Mouse (Mus musculus): Measurements from ENCODE around the gene Rpl27. TPM values are rescaled to one million over a fixed set of nuclear protein-coding genes. Genes with fewer than 3 reads are reported as not detected.

The Rpl27 gene
- polyA plus RNA-seq (2014; fragmentation: Nextera tagmentation; extraction: Ambion mirVana), result 421 and 428 TPM in 2 replicates

GRCm38 (mm10) chr11:101442127-101442693 lies at the start of gene Rpl27:
TSS of gene Rpl27 (plus strand) at chr11:101442298.
- DNase-seq (peak; percentile 99), ATAC-seq (ENCODE audit: insufficient read depth) (peak; percentile 99)
- H3K4me2 ChIP-seq, result peak within 1 kb of the TSS; percentile 96
- peak; percentile 88 for TF ChIP-seq CTCF (IDR thresholded peaks at IDR 0.05; ENCODE audit: low read depth)
- under 1% methylated on average over 42 of the region's 42 CpGs for WGBS
- peak within 1 kb of the TSS; percentile 91 for H3K9ac ChIP-seq
- H3K27me3 ChIP-seq (ENCODE audit: insufficient read depth, low read length), result no peaks in the 10 kb centered on the region
- H3K27ac ChIP-seq (ENCODE audit: low read depth), result peak within 1 kb of the TSS; percentile 91
- H3K9me3 ChIP-seq (ENCODE audit: low read depth, low read length), result no peaks in the 10 kb centered on the region
- peaks cover 33% of the 10 kb centered on the region for H3K36me3 ChIP-seq (ENCODE audit: insufficient read depth)
- H3K4me1 ChIP-seq (ENCODE audit: insufficient read depth), result no peaks in the 10 kb centered on the region
- H3K4me3 ChIP-seq (ENCODE audit: low read depth, low read length), result peak within 1 kb of the TSS; percentile 78

GRCm38 (mm10) chr11:101395110-101395509 lies 47.0 kb upstream of the Rpl27 start:
- H3K4me3 ChIP-seq (ENCODE audit: low read depth, low read length), result no peak overlapping the region
- H3K9me3 ChIP-seq (ENCODE audit: low read depth, low read length), result no peaks in the 10 kb centered on the region
- no peak overlapping the region for H3K4me2 ChIP-seq
- H3K4me1 ChIP-seq (ENCODE audit: insufficient read depth), result no peaks in the 10 kb centered on the region
- 3% methylated on average over 8 of the region's 8 CpGs for WGBS
- H3K27ac ChIP-seq (ENCODE audit: low read depth), result no peak overlapping the region
- H3K27me3 ChIP-seq (ENCODE audit: insufficient read depth, low read length), result no peaks in the 10 kb centered on the region
- ATAC-seq (ENCODE audit: insufficient read depth), result peak; percentile 66; the same call in 1 of the 2 replicates
- no peaks in the 10 kb centered on the region for H3K36me3 ChIP-seq (ENCODE audit: insufficient read depth)
- peak; percentile 94 for TF ChIP-seq CTCF (IDR thresholded peaks at IDR 0.05; ENCODE audit: low read depth)
- H3K9ac ChIP-seq, result no peak overlapping the region
- DNase-seq, result peak; percentile 93

DNA sequence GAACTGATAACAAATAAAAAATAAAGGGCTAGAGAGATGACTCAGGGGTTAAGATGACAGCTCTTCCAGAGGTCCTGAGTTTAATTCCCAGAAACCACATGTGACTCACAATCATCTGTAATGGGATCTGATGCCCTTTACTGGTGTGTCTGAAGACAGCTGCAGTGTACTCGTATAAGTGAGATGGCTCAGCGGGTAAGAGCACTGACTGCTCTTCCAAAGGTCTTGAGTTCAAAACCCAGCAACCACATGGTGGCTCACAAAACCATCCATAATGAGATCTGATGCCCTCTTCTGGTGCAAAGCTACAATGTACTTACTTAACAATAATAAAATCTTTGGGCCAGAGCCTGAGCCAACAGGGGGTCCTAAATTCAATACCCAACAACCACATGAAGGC lies 26.8 kb upstream of the Rpl27 start:
- H3K27me3 ChIP-seq (ENCODE audit: insufficient read depth, low read length), result no peaks in the 10 kb centered on the region
- H3K36me3 ChIP-seq (ENCODE audit: insufficient read depth), result peaks cover 37% of the 10 kb centered on the region
- WGBS, result 70% methylated on average over 2 of the region's 2 CpGs
- H3K9me3 ChIP-seq (ENCODE audit: low read depth, low read length), result no peaks in the 10 kb centered on the region
- DNase-seq, result peak; percentile 25
- no peak overlapping the region for H3K9ac ChIP-seq
- 0 out of 2 replicates have a peak, but pooled peaks cover 3% of the 10 kb centered on the region for H3K4me1 ChIP-seq (ENCODE audit: insufficient read depth)
- TF ChIP-seq CTCF (IDR thresholded peaks at IDR 0.05; ENCODE audit: low read depth), result no peak
- no peak for ATAC-seq (ENCODE audit: insufficient read depth)
- H3K27ac ChIP-seq (ENCODE audit: low read depth), result no peak overlapping the region
- no peak overlapping the region for H3K4me2 ChIP-seq
- no peak overlapping the region for H3K4me3 ChIP-seq (ENCODE audit: low read depth, low read length)

DNA sequence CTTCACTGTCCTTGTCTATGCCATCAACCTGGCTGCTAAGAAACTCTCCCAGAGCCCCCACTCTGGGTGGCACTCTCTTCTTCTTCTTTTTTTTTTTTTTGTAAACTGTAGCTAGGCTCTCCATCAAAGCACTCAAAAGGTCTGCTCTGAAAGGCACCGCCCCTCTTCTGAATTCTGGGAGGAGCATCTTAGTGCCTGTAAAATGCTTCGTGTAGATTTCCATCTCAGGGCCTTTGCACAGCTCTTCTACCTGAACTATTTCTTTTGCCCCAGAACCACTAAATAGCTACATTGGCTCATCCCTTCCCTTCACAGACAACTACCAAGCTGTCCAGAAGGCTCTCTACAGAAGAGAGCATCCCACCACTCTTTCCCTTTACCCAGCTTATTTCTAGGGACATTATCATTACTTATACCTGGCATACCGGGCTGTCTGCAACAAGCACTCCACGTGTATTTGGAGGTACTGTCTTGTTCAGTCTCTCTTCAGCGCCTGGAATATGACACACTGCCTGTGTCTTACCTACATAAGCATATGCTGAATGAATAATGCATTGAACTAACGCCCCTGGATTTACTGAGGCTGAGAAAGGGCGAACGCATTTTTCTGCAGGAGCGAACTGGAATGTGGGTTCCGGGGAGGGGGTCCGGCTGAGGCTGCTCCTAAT lies 25.5 kb upstream of the Rpl27 start:
- H3K9me3 ChIP-seq (ENCODE audit: low read depth, low read length), result no peaks in the 10 kb centered on the region
- peak overlapping the region; percentile 85 for H3K9ac ChIP-seq
- peaks cover 25% of the 10 kb centered on the region for H3K36me3 ChIP-seq (ENCODE audit: insufficient read depth)
- peak overlapping the region; percentile 71 for H3K4me2 ChIP-seq
- H3K27me3 ChIP-seq (ENCODE audit: insufficient read depth, low read length), result no peaks in the 10 kb centered on the region
- no peak for TF ChIP-seq CTCF (IDR thresholded peaks at IDR 0.05; ENCODE audit: low read depth)
- ATAC-seq (ENCODE audit: insufficient read depth) (no peak; the same call in 1 of the 2 replicates), DNase-seq (peak; percentile 50)
- 0 out of 2 replicates have a peak, but pooled peaks cover 3% of the 10 kb centered on the region for H3K4me1 ChIP-seq (ENCODE audit: insufficient read depth)
- WGBS, result 1% methylated on average over 11 of the region's 11 CpGs
- H3K4me3 ChIP-seq (ENCODE audit: low read depth, low read length), result peak overlapping the region; percentile 88
- H3K27ac ChIP-seq (ENCODE audit: low read depth), result peak overlapping the region; percentile 65; the same call in 1 of the 2 replicates

GRCm38 (mm10) chr11:101417101-101417855 lies 24.8 kb upstream of the Rpl27 start, which contains the start of gene Aarsd1:
TSS of gene Aarsd1 (minus strand) at chr11:101417615.
- Histone ChIP-seq H3K36me3 (ENCODE audit: insufficient read depth) (peaks cover 18% of the 10 kb centered on the region), H3K27me3 (ENCODE audit: insufficient read depth, low read length) (no peaks in the 10 kb centered on the region), H3K4me2 (peak within 1 kb of the TSS; percentile 71), H3K4me3 (ENCODE audit: low read depth, low read length) (peak within 1 kb of the TSS; percentile 88), H3K4me1 (ENCODE audit: insufficient read depth) (0 out of 2 replicates have a peak, but pooled peaks cover 3% of the 10 kb centered on the region), H3K9me3 (ENCODE audit: low read depth, low read length) (no peaks in the 10 kb centered on the region), H3K9ac (peak within 1 kb of the TSS; percentile 85), H3K27ac (ENCODE audit: low read depth) (peak within 1 kb of the TSS; percentile 65; the same call in 1 of the 2 replicates)
- peak; percentile 84 for ATAC-seq (ENCODE audit: insufficient read depth)
- peak; percentile 94 for DNase-seq
- WGBS, result under 1% methylated on average over 45 of the region's 45 CpGs
- no peak for TF ChIP-seq CTCF (IDR thresholded peaks at IDR 0.05; ENCODE audit: low read depth)

GRCm38 (mm10) chr11:101418991-101419390 lies 23.1 kb upstream of the Rpl27 start:
- Histone ChIP-seq H3K9me3 (ENCODE audit: low read depth, low read length) (no peaks in the 10 kb centered on the region), H3K27ac (ENCODE audit: low read depth) (no peak overlapping the region), H3K27me3 (ENCODE audit: insufficient read depth, low read length) (no peaks in the 10 kb centered on the region), H3K9ac (no peak overlapping the region), H3K4me3 (ENCODE audit: low read depth, low read length) (no peak overlapping the region), H3K4me2 (no peak overlapping the region), H3K36me3 (ENCODE audit: insufficient read depth) (peaks cover 6% of the 10 kb centered on the region), H3K4me1 (ENCODE audit: insufficient read depth) (peaks cover 6% of the 10 kb centered on the region; the same call in 1 of the 2 replicates)
- TF ChIP-seq CTCF (IDR thresholded peaks at IDR 0.05; ENCODE audit: low read depth), result no peak
- DNase-seq, result no peak
- ATAC-seq (ENCODE audit: insufficient read depth), result no peak
- WGBS, result 55% methylated on average over 6 of the region's 6 CpGs

All from lung, embryonic 14.5 days (tissue).